Mouse (Mus musculus): ENCODE measurements at regions not wholly inside any gene's neighbourhood (a gene's known extent, or its start where the extent isn't known, plus 50 kb on each side); places are given as distances from the start of the nearest gene placed in this dataset.

- no peak for ATAC-seq (ENCODE audit: insufficient number of reproducible peaks, insufficient read depth, low FRiP score, low TSS enrichment, low read depth)
- 4% methylated on average over 2 of the region's 2 CpGs for WGBS
- H3K27me3 ChIP-seq, result peaks cover 23% of the 10 kb centered on the region
These were observed 54.3 kb upstream of the Htatip2 start for GRCm38 (mm10) chr7:49704635-49705034.

GRCm38 (mm10) chr7:49700734-49701133, 58.2 kb upstream of the Htatip2 start:
- no peak overlapping the region for H3K9ac ChIP-seq (replicated peaks)
- H3K27me3 ChIP-seq, result peaks cover 11% of the 10 kb centered on the region
- no peaks in the 10 kb centered on the region for H3K9me3 ChIP-seq
- WGBS, result 45% methylated on average over 8 of the region's 8 CpGs
- H3K4me2 ChIP-seq, result no peak overlapping the region
- no peaks in the 10 kb centered on the region for H3K36me3 ChIP-seq
- ATAC-seq (ENCODE audit: insufficient number of reproducible peaks, insufficient read depth, low FRiP score, low TSS enrichment, low read depth), result no peak
- H3K4me1 ChIP-seq (replicated peaks), result no peaks in the 10 kb centered on the region
- H3K27ac ChIP-seq, result no peak overlapping the region
- no peak overlapping the region for H3K4me3 ChIP-seq (replicated peaks)

More at GRCm38 (mm10) chr7:49704635-49705034, 54.3 kb upstream of the Htatip2 start:
- Histone ChIP-seq H3K4me3 (replicated peaks) (no peak overlapping the region), H3K27ac (no peak overlapping the region), H3K36me3 (no peaks in the 10 kb centered on the region), H3K4me2 (no peak overlapping the region), H3K9me3 (no peaks in the 10 kb centered on the region), H3K9ac (replicated peaks) (no peak overlapping the region), H3K4me1 (replicated peaks) (no peaks in the 10 kb centered on the region)

- Histone ChIP-seq H3K27ac (no peak overlapping the region), H3K27me3 (peaks cover 11% of the 10 kb centered on the region), H3K4me3 (replicated peaks) (no peak overlapping the region), H3K4me2 (no peak overlapping the region), H3K9ac (replicated peaks) (no peak overlapping the region), H3K4me1 (replicated peaks) (no peaks in the 10 kb centered on the region), H3K36me3 (no peaks in the 10 kb centered on the region), H3K9me3 (no peaks in the 10 kb centered on the region)
- WGBS, result 93% methylated on average over 15 of the region's 15 CpGs
- no peak for ATAC-seq (ENCODE audit: insufficient number of reproducible peaks, insufficient read depth, low FRiP score, low TSS enrichment, low read depth)
These were observed 58.9 kb upstream of the Htatip2 start for GRCm38 (mm10) chr7:49700024-49700390.

- 62% methylated on average over 13 of the region's 13 CpGs for WGBS
- ATAC-seq (ENCODE audit: insufficient number of reproducible peaks, insufficient read depth, low FRiP score, low TSS enrichment, low read depth), result no peak
- H3K27me3 ChIP-seq, result peaks cover 9% of the 10 kb centered on the region
- H3K9ac ChIP-seq (replicated peaks), result no peak overlapping the region
- no peaks in the 10 kb centered on the region for H3K9me3 ChIP-seq
- H3K4me1 ChIP-seq (replicated peaks), result no peaks in the 10 kb centered on the region
- H3K27ac ChIP-seq, result no peak overlapping the region
- H3K4me2 ChIP-seq, result no peak overlapping the region
- H3K36me3 ChIP-seq, result no peaks in the 10 kb centered on the region
- H3K4me3 ChIP-seq (replicated peaks), result no peak overlapping the region
These were observed 59.5 kb upstream of the Htatip2 start for GRCm38 (mm10) chr7:49699107-49700023.

- H3K27me3 ChIP-seq, result peaks cover 4% of the 10 kb centered on the region; the same call in 1 of the 2 replicates
- no peak for ATAC-seq (ENCODE audit: insufficient number of reproducible peaks, insufficient read depth, low FRiP score, low TSS enrichment, low read depth)
- 45% methylated on average over 6 of the region's 6 CpGs for WGBS
- H3K27ac ChIP-seq, result no peak overlapping the region
- no peaks in the 10 kb centered on the region for H3K4me1 ChIP-seq (replicated peaks)
- H3K4me3 ChIP-seq (replicated peaks), result no peak overlapping the region
- H3K9me3 ChIP-seq, result no peaks in the 10 kb centered on the region
- no peak overlapping the region for H3K9ac ChIP-seq (replicated peaks)
- no peak overlapping the region for H3K4me2 ChIP-seq
- no peaks in the 10 kb centered on the region for H3K36me3 ChIP-seq
These were observed 59.6 kb upstream of the Dbx1 start for GRCm38 (mm10) chr7:49696228-49696627.

- Histone ChIP-seq H3K27ac (no peak overlapping the region), H3K4me1 (replicated peaks) (peaks cover 13% of the 10 kb centered on the region), H3K4me2 (no peak overlapping the region), H3K9me3 (no peaks in the 10 kb centered on the region), H3K36me3 (no peaks in the 10 kb centered on the region), H3K27me3 (peaks cover 30% of the 10 kb centered on the region), H3K4me3 (replicated peaks) (no peak overlapping the region), H3K9ac (replicated peaks) (no peak overlapping the region)
- 32% methylated on average over 6 of the region's 6 CpGs for WGBS
- ATAC-seq (ENCODE audit: insufficient number of reproducible peaks, insufficient read depth, low FRiP score, low TSS enrichment, low read depth), result no peak
These were observed 52.9 kb upstream of the Dbx1 start for GRCm38 (mm10) chr7:49689546-49689945.

GRCm38 (mm10) chr7:49688521-49689399, 52.1 kb upstream of the Dbx1 start:
- Histone ChIP-seq H3K4me1 (replicated peaks) (peaks cover 13% of the 10 kb centered on the region), H3K9ac (replicated peaks) (peak overlapping the region; percentile 1; the same call in 1 of the 2 replicates), H3K27ac (no peak overlapping the region), H3K4me3 (replicated peaks) (no peak overlapping the region), H3K4me2 (peak overlapping the region; percentile 39), H3K27me3 (peaks cover 38% of the 10 kb centered on the region), H3K9me3 (no peaks in the 10 kb centered on the region), H3K36me3 (no peaks in the 10 kb centered on the region)
- WGBS, result 4% methylated on average over 10 of the region's 10 CpGs
- no peak for ATAC-seq (ENCODE audit: insufficient number of reproducible peaks, insufficient read depth, low FRiP score, low TSS enrichment, low read depth)

- H3K36me3 ChIP-seq, result no peaks in the 10 kb centered on the region
- H3K27ac ChIP-seq, result no peak overlapping the region
- H3K27me3 ChIP-seq, result peaks cover 43% of the 10 kb centered on the region
- 17% methylated on average over 10 of the region's 10 CpGs for WGBS
- no peak overlapping the region; the same call in 1 of the 2 replicates for H3K9ac ChIP-seq (replicated peaks)
- no peaks in the 10 kb centered on the region for H3K9me3 ChIP-seq
- H3K4me2 ChIP-seq, result peak overlapping the region; percentile 39; the same call in 1 of the 2 replicates
- no peak overlapping the region for H3K4me3 ChIP-seq (replicated peaks)
- ATAC-seq (ENCODE audit: insufficient number of reproducible peaks, insufficient read depth, low FRiP score, low TSS enrichment, low read depth), result no peak
- H3K4me1 ChIP-seq (replicated peaks), result peaks cover 13% of the 10 kb centered on the region
These were observed 51.2 kb upstream of the Dbx1 start for GRCm38 (mm10) chr7:49687658-49688376.

GRCm38 (mm10) chr7:49686992-49687391, 50.3 kb upstream of the Dbx1 start:
- no peak for ATAC-seq (ENCODE audit: insufficient number of reproducible peaks, insufficient read depth, low FRiP score, low TSS enrichment, low read depth)
- Histone ChIP-seq H3K4me1 (replicated peaks) (peaks cover 13% of the 10 kb centered on the region), H3K36me3 (no peaks in the 10 kb centered on the region), H3K27ac (no peak overlapping the region), H3K9ac (replicated peaks) (no peak overlapping the region), H3K9me3 (no peaks in the 10 kb centered on the region), H3K4me2 (no peak overlapping the region), H3K4me3 (replicated peaks) (no peak overlapping the region), H3K27me3 (peaks cover 49% of the 10 kb centered on the region)
- WGBS, result 38% methylated on average over 11 of the region's 11 CpGs

All from limb, embryonic 12.5 days (tissue).